12 mouse cellular contexts compared by ENCODE assay signal in the genomic region with DNA sequence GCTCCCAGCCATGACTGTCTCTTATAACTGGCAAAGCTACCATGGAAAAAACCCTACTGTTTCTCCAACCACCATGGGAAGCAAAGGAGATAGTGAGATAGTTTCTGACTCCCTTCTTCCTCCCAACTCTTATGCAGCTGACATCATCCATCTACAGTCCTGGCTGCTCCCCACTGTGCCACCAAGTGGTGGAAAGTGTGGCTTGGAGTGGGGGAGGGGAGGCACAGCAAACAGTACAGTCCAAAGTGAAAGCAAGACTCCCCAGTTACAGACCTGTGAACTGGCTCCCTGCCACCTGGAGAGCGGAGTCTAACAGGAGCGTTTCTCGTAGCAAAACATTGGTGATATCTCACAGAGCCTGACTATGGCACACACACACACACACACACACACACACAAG. TPM values are rescaled to one million over a fixed set of nuclear protein-coding genes. Genes with fewer than 3 reads are reported as not detected.
DNase-seq lines count a peak whose midpoint lies in the region; ATAC-seq and TF ChIP-seq lines count a peak whose summit lies in the region.
"Had no signal": no experiment of that assay in that cellular context is flagged by ENCODE, and none has a peak within 500 bp of the region (broad histone marks: within the 10 kb centered on the region; RNA-seq: fewer than 3 reads in every experiment).

No protein-coding gene starts in this region.

- no peak overlapping the region for H3K27ac ChIP-seq in forebrain, postnatal 0 days (ENCODE audit: low read depth, low read length)
- H3K27ac ChIP-seq in forebrain, embryonic 16.5 days (ENCODE audit: low read length), result no peak overlapping the region
- H3K27ac ChIP-seq in thymus, adult 2 months (ENCODE audit: control insufficient read depth, insufficient read depth, low read length), result no peak overlapping the region
- no peak overlapping the region for H3K27ac ChIP-seq in liver, embryonic 16.5 days (ENCODE audit: low read length)
- no peak overlapping the region for H3K27ac ChIP-seq in cerebellum, adult 2 months (ENCODE audit: insufficient read depth, low read length)
- H3K27ac ChIP-seq: kidney, postnatal 0 days; limb, embryonic 13.5 days had no signal

- no peak overlapping the region for H3K9ac ChIP-seq in forebrain, postnatal 0 days
- H3K9ac ChIP-seq in forebrain, embryonic 16.5 days (replicated peaks; ENCODE audit: low read depth, low read length), result no peak overlapping the region
- no peak overlapping the region for H3K9ac ChIP-seq in liver, embryonic 16.5 days (ENCODE audit: low read depth, low read length)
- H3K9ac ChIP-seq: limb, embryonic 13.5 days had no signal

- TF ChIP-seq POLR2A in thymus, adult 2 months (IDR thresholded peaks at IDR 0.05; ENCODE audit: control insufficient read depth, extremely low read depth, insufficient read depth, low read length, poor library complexity), result no peak
- TF ChIP-seq POLR2A in cerebellum, adult 2 months (IDR thresholded peaks at IDR 0.05; ENCODE audit: borderline replicate concordance, insufficient read depth, low read length), result no peak

- WGBS in forebrain, postnatal 0 days, result 88% methylated on average over 3 of the region's 3 CpGs
- WGBS in forebrain, embryonic 16.5 days, result 77% methylated on average over 3 of the region's 3 CpGs
- WGBS in thymus, adult 2 months, result 19% methylated on average over 3 of the region's 3 CpGs
- WGBS in liver, embryonic 16.5 days (ENCODE audit: insufficient replicate concordance), result 73% methylated on average over 3 of the region's 3 CpGs
- WGBS in cerebellum, adult 2 months, result 68% methylated on average over 3 of the region's 3 CpGs

- H3K27me3 ChIP-seq in forebrain, postnatal 0 days (ENCODE audit: insufficient read depth, low read length), result no peaks in the 10 kb centered on the region
- H3K27me3 ChIP-seq in forebrain, embryonic 16.5 days (replicated peaks; ENCODE audit: control insufficient read depth, insufficient read depth, low read length), result no peaks in the 10 kb centered on the region
- no peaks in the 10 kb centered on the region for H3K27me3 ChIP-seq in thymus, adult 2 months (ENCODE audit: control insufficient read depth, insufficient read depth, low read length)
- H3K27me3 ChIP-seq in liver, embryonic 16.5 days (ENCODE audit: control insufficient read depth, insufficient read depth, low read depth, low read length), result no peaks in the 10 kb centered on the region
- H3K27me3 ChIP-seq in cerebellum, adult 2 months (ENCODE audit: control insufficient read depth, insufficient read depth, low read length), result no peaks in the 10 kb centered on the region
- H3K27me3 ChIP-seq: limb, embryonic 13.5 days had no signal

- no peak overlapping the region for H3K4me3 ChIP-seq in forebrain, postnatal 0 days (ENCODE audit: low read depth, low read length)
- H3K4me3 ChIP-seq in forebrain, embryonic 16.5 days (replicated peaks; ENCODE audit: low read length), result no peak overlapping the region
- H3K4me3 ChIP-seq in thymus, adult 2 months (ENCODE audit: control insufficient read depth, insufficient read depth, low read length), result no peak overlapping the region
- no peak overlapping the region for H3K4me3 ChIP-seq in liver, embryonic 16.5 days (ENCODE audit: low read depth, low read length)
- no peak overlapping the region for H3K4me3 ChIP-seq in cerebellum, adult 2 months (replicated peaks; ENCODE audit: insufficient read depth, low read depth, low read length)
- H3K4me3 ChIP-seq: limb, embryonic 13.5 days had no signal

- TF ChIP-seq CTCF in forebrain, postnatal 0 days (IDR thresholded peaks at IDR 0.05; ENCODE audit: low read depth), result 0 out of 2 replicates have a peak, but pooled peaks have one; percentile 21
- TF ChIP-seq CTCF in thymus, adult 2 months (IDR thresholded peaks at IDR 0.05; ENCODE audit: borderline replicate concordance, control insufficient read depth, extremely low read depth, insufficient read depth, low read length, poor library complexity), result no peak
- no peak for TF ChIP-seq CTCF in cerebellum, adult 2 months (IDR thresholded peaks at IDR 0.05; ENCODE audit: borderline replicate concordance, insufficient read depth, low read depth, low read length)

- 0 out of 2 replicates have a peak, but pooled peaks cover 5% of the 10 kb centered on the region for H3K4me1 ChIP-seq in forebrain, postnatal 0 days (ENCODE audit: insufficient read depth)
- H3K4me1 ChIP-seq in forebrain, embryonic 16.5 days (replicated peaks; ENCODE audit: control insufficient read depth, insufficient read depth, low read length), result peaks cover 5% of the 10 kb centered on the region
- peaks cover 8% of the 10 kb centered on the region; the same call in 1 of the 2 replicates for H3K4me1 ChIP-seq in thymus, adult 2 months (replicated peaks; ENCODE audit: control insufficient read depth, insufficient read depth, low read length)
- peaks cover 23% of the 10 kb centered on the region for H3K4me1 ChIP-seq in liver, embryonic 16.5 days (ENCODE audit: control insufficient read depth, low read depth, low read length)
- H3K4me1 ChIP-seq in cerebellum, adult 2 months (ENCODE audit: control insufficient read depth, insufficient read depth, low read length), result no peaks in the 10 kb centered on the region
- H3K4me1 ChIP-seq: limb, embryonic 13.5 days had no signal

- DNase-seq in forebrain, postnatal 0 days, result no peak
- peak; percentile 31 for DNase-seq in thymus, adult 2 months
- DNase-seq in thymus, adult 18-20 months, result no peak
- DNase-seq in thymus, postnatal 4 days, result peak; percentile 51
- DNase-seq in cerebellum, adult 2 months, result no peak
- DNase-seq: adrenal gland, adult 8-10 months; spleen, adult 18-20 months had no signal

- no peak for ATAC-seq in forebrain, postnatal 0 days
- ATAC-seq in forebrain, embryonic 16.5 days, result no peak
- peak; percentile 48 for ATAC-seq in liver, embryonic 16.5 days (ENCODE audit: low read depth)
- ATAC-seq in cerebellum, adult (ENCODE audit: insufficient number of reproducible peaks, low FRiP score, low TSS enrichment), result no peak

- no peaks in the 10 kb centered on the region for H3K36me3 ChIP-seq in forebrain, postnatal 0 days (ENCODE audit: insufficient read depth)
- H3K36me3 ChIP-seq in forebrain, embryonic 16.5 days (ENCODE audit: control insufficient read depth, insufficient read depth), result no peaks in the 10 kb centered on the region
- H3K36me3 ChIP-seq in thymus, adult 2 months (ENCODE audit: control insufficient read depth, insufficient read depth, low read length), result no peaks in the 10 kb centered on the region
- no peaks in the 10 kb centered on the region for H3K36me3 ChIP-seq in liver, embryonic 16.5 days (ENCODE audit: control insufficient read depth, insufficient read depth)
- H3K36me3 ChIP-seq: limb, embryonic 13.5 days had no signal

- no peak overlapping the region for H3K4me2 ChIP-seq in forebrain, postnatal 0 days (ENCODE audit: low read depth)
- no peak overlapping the region for H3K4me2 ChIP-seq in forebrain, embryonic 16.5 days (ENCODE audit: low read length)
- no peak overlapping the region for H3K4me2 ChIP-seq in liver, embryonic 16.5 days (ENCODE audit: low read depth, low read length)
- H3K4me2 ChIP-seq: limb, embryonic 13.5 days had no signal

- no peaks in the 10 kb centered on the region for H3K9me3 ChIP-seq in forebrain, postnatal 0 days (ENCODE audit: low read length)
- H3K9me3 ChIP-seq in forebrain, embryonic 16.5 days (ENCODE audit: control insufficient read depth, low read length), result no peaks in the 10 kb centered on the region
- H3K9me3 ChIP-seq in liver, embryonic 16.5 days (replicated peaks; ENCODE audit: control insufficient read depth, low read length), result no peaks in the 10 kb centered on the region
- H3K9me3 ChIP-seq: limb, embryonic 13.5 days had no signal

RNA-seq across cellular contexts. Expression of a gene that starts 20.5 kb away (rescaled TPM):
- 33.2 and 39.9 TPM in 2 replicates for total RNA-seq in forebrain, postnatal 0 days (2014; rRNA removed)
- polyA plus RNA-seq in forebrain, postnatal 0 days (2015; fragmentation: Nextera tagmentation; extraction: Ambion mirVana), result 63.9 and 74.8 TPM in 2 replicates
- polyA plus RNA-seq in forebrain, embryonic 16.5 days (2015; fragmentation: Nextera tagmentation; extraction: Ambion mirVana), result 51.9 and 52.9 TPM in 2 replicates
- polyA plus RNA-seq in thymus, adult 2 months (2012; rRNA removed), result 21.9 and 25.0 TPM in 2 replicates
- polyA plus RNA-seq in liver, embryonic 16.5 days (2015; fragmentation: Nextera tagmentation; extraction: Ambion mirVana), result 33.4 and 38.8 TPM in 2 replicates
- polyA plus RNA-seq in cerebellum, adult 2 months (2012; rRNA removed), result 46.4 and 48.3 TPM in 2 replicates

RNA-seq across cellular contexts. Expression of a gene that starts 20.9 kb away (rescaled TPM):
- 44.7 and 51.6 TPM in 2 replicates for total RNA-seq in forebrain, postnatal 0 days (2014; rRNA removed)
- 70.4 and 77.5 TPM in 2 replicates for polyA plus RNA-seq in forebrain, postnatal 0 days (2015; fragmentation: Nextera tagmentation; extraction: Ambion mirVana)
- 72.7 and 73.7 TPM in 2 replicates for polyA plus RNA-seq in forebrain, embryonic 16.5 days (2015; fragmentation: Nextera tagmentation; extraction: Ambion mirVana)
- 60.3 and 73.2 TPM in 2 replicates for polyA plus RNA-seq in thymus, adult 2 months (2012; rRNA removed)
- 32.1 and 35.0 TPM in 2 replicates for polyA plus RNA-seq in liver, embryonic 16.5 days (2015; fragmentation: Nextera tagmentation; extraction: Ambion mirVana)
- 79.1 and 83.0 TPM in 2 replicates for polyA plus RNA-seq in cerebellum, adult 2 months (2012; rRNA removed)

RNA-seq across cellular contexts. Expression of a gene that starts 43.2 kb away (rescaled TPM):
- total RNA-seq in forebrain, postnatal 0 days (2014; rRNA removed), result 9.8 and 11.9 TPM in 2 replicates
- polyA plus RNA-seq in forebrain, postnatal 0 days (2015; fragmentation: Nextera tagmentation; extraction: Ambion mirVana), result 6.2 and 7.0 TPM in 2 replicates
- polyA plus RNA-seq in forebrain, embryonic 16.5 days (2015; fragmentation: Nextera tagmentation; extraction: Ambion mirVana), result 16.3 and 17.5 TPM in 2 replicates
- 32.7 and 33.9 TPM in 2 replicates for polyA plus RNA-seq in thymus, adult 2 months (2012; rRNA removed)
- polyA plus RNA-seq in liver, embryonic 16.5 days (2015; fragmentation: Nextera tagmentation; extraction: Ambion mirVana), result 5.8 and 6.6 TPM in 2 replicates
- 8.5 and 9.7 TPM in 2 replicates for polyA plus RNA-seq in cerebellum, adult 2 months (2012; rRNA removed)

Comparison
In these comparisons a context has a peak if more than half of its experiments do, and no peak if none do; other contexts are left out.
1. DNase-seq: peak in thymus, adult 2 months (single experiment) and thymus, postnatal 4 days (single experiment); none in forebrain, postnatal 0 days (single experiment), thymus, adult 18-20 months (0 of 2) and cerebellum, adult 2 months (0 of 2).